Mouse (Mus musculus): ENCODE data around the gene Capzb. TPM values are rescaled to one million over a fixed set of nuclear protein-coding genes. Genes with fewer than 3 reads are reported as not detected.

Capzb gene
- total and polyA plus RNA-seq, 2 experiments from 2014 or later, result 98.3 to 325 TPM

DNA sequence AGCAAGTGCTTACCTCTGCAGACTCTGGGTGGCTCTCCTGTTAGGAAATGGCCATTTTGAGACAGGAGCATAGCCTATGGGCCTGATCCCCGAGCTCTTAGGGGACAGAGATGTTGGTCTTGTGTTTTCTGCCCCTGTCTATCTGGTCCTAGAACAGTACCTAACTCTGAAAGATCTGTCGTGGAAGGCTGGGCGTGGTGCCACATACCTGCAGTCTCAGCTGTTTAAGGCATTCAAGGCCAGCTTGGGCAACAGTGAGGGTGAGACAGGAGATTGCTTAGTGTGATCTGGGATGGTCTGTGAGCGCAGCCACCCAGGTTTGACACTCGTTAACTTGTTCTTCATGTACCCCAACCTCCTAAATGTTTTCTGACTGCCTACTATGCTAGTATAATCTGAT, 2.4 kb downstream of the Capzb start:
- TF ChIP-seq CTCF (IDR thresholded peaks at IDR 0.05; ENCODE audit: low read depth), result no peak
- no peak for ATAC-seq
- no peak for DNase-seq
- H3K9me3 ChIP-seq (ENCODE audit: low read length), result no peaks in the 10 kb centered on the region
- H3K9ac ChIP-seq, result no peak overlapping the region
- H3K36me3 ChIP-seq (ENCODE audit: insufficient read depth), result no peaks in the 10 kb centered on the region
- peaks cover 20% of the 10 kb centered on the region for H3K4me1 ChIP-seq (ENCODE audit: insufficient read depth)
- no peaks in the 10 kb centered on the region for H3K27me3 ChIP-seq (ENCODE audit: insufficient read depth, low read length)
- WGBS, result 78% methylated on average over 5 of the region's 5 CpGs
- H3K27ac ChIP-seq (ENCODE audit: low read depth, low read length), result no peak overlapping the region
- no peak overlapping the region for H3K4me3 ChIP-seq (ENCODE audit: low read depth, low read length)
- no peak overlapping the region for H3K4me2 ChIP-seq (ENCODE audit: low read depth)

- H3K9me3 ChIP-seq (ENCODE audit: low read length), result no peaks in the 10 kb centered on the region
- WGBS, result 84% methylated on average over 6 of the region's 6 CpGs
- peaks cover 16% of the 10 kb centered on the region for H3K4me1 ChIP-seq (ENCODE audit: insufficient read depth)
- no peak overlapping the region for H3K4me2 ChIP-seq (ENCODE audit: low read depth)
- H3K4me3 ChIP-seq (ENCODE audit: low read depth, low read length), result no peak overlapping the region
- H3K27ac ChIP-seq (ENCODE audit: low read depth, low read length), result no peak overlapping the region
- no peak overlapping the region for H3K9ac ChIP-seq
- H3K27me3 ChIP-seq (ENCODE audit: insufficient read depth, low read length), result no peaks in the 10 kb centered on the region
- TF ChIP-seq CTCF (IDR thresholded peaks at IDR 0.05; ENCODE audit: low read depth), result no peak
- ATAC-seq (no peak), DNase-seq (no peak)
- no peaks in the 10 kb centered on the region for H3K36me3 ChIP-seq (ENCODE audit: insufficient read depth)
Observed at GRCm38 (mm10) chr4:139196464-139196863, 3.8 kb downstream of the Capzb start.

DNA sequence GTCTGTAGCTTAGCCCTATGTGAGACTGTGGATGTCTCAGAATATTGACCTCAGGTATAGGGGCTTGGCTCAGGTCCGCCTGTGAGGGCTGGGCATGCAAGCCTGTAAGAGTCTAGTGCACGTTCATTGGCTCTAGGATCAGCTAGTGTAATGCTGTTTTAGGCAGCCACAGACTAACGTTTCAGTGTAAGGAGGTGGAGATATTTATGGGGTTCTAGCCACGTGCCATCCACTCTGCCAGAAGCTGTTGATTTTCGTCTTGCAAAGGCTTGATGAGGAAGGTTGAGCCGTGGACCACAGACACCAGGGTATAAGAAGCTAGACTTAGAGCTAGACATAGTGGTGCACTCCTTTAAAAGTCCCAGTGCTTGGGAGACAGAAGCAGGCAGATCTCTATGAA, 4.2 kb downstream of the Capzb start:
- peaks cover 13% of the 10 kb centered on the region for H3K4me1 ChIP-seq (ENCODE audit: insufficient read depth)
- ATAC-seq, result no peak
- H3K4me3 ChIP-seq (ENCODE audit: low read depth, low read length), result no peak overlapping the region
- DNase-seq, result no peak
- H3K27me3 ChIP-seq (ENCODE audit: insufficient read depth, low read length), result no peaks in the 10 kb centered on the region
- H3K9me3 ChIP-seq (ENCODE audit: low read length), result no peaks in the 10 kb centered on the region
- H3K9ac ChIP-seq, result no peak overlapping the region
- WGBS, result 82% methylated on average over 6 of the region's 6 CpGs
- H3K36me3 ChIP-seq (ENCODE audit: insufficient read depth), result no peaks in the 10 kb centered on the region
- no peak for TF ChIP-seq CTCF (IDR thresholded peaks at IDR 0.05; ENCODE audit: low read depth)
- H3K27ac ChIP-seq (ENCODE audit: low read depth, low read length), result no peak overlapping the region
- H3K4me2 ChIP-seq (ENCODE audit: low read depth), result no peak overlapping the region

DNA sequence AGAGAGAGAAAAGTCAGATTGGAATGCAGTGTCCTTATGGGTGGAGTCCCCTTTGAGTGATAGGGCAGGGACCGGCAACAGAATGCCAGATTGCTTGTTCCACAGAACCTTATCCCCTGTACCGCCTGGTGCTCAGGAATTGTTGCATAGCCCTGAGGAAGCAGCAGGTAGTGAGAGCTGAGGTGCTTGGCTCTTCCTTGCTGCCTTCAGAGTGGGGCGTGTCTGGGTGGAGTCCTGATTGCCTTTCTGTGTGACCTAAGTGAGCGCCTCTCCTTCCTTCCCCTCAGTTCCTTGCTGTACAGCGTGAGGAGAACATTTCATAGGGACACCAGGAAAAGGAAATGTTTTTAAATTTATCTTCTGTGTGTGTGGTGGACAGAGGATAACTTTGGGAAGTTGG, 4.8 kb downstream of the Capzb start:
- 83% methylated on average over 5 of the region's 5 CpGs for WGBS
- Histone ChIP-seq H3K9me3 (ENCODE audit: low read length) (no peaks in the 10 kb centered on the region), H3K27ac (ENCODE audit: low read depth, low read length) (no peak overlapping the region), H3K4me2 (ENCODE audit: low read depth) (no peak overlapping the region), H3K4me1 (ENCODE audit: insufficient read depth) (peaks cover 13% of the 10 kb centered on the region), H3K27me3 (ENCODE audit: insufficient read depth, low read length) (no peaks in the 10 kb centered on the region), H3K9ac (no peak overlapping the region), H3K36me3 (ENCODE audit: insufficient read depth) (no peaks in the 10 kb centered on the region), H3K4me3 (ENCODE audit: low read depth, low read length) (no peak overlapping the region)
- DNase-seq (no peak), ATAC-seq (no peak)
- no peak for TF ChIP-seq CTCF (IDR thresholded peaks at IDR 0.05; ENCODE audit: low read depth)

GRCm38 (mm10) chr4:139198004-139198689, 5.4 kb downstream of the Capzb start:
- Histone ChIP-seq H3K9me3 (ENCODE audit: low read length) (no peaks in the 10 kb centered on the region), H3K27ac (ENCODE audit: low read depth, low read length) (no peak overlapping the region), H3K4me2 (ENCODE audit: low read depth) (no peak overlapping the region), H3K36me3 (ENCODE audit: insufficient read depth) (no peaks in the 10 kb centered on the region; the same call in 1 of the 2 replicates), H3K4me3 (ENCODE audit: low read depth, low read length) (no peak overlapping the region), H3K4me1 (ENCODE audit: insufficient read depth) (peaks cover 13% of the 10 kb centered on the region), H3K27me3 (ENCODE audit: insufficient read depth, low read length) (no peaks in the 10 kb centered on the region), H3K9ac (no peak overlapping the region)
- 83% methylated on average over 9 of the region's 9 CpGs for whole genome bisulfite sequencing
- DNase-seq, result no peak
- no peak for ATAC-seq
- no peak for TF ChIP-seq CTCF (IDR thresholded peaks at IDR 0.05; ENCODE audit: low read depth)

DNA sequence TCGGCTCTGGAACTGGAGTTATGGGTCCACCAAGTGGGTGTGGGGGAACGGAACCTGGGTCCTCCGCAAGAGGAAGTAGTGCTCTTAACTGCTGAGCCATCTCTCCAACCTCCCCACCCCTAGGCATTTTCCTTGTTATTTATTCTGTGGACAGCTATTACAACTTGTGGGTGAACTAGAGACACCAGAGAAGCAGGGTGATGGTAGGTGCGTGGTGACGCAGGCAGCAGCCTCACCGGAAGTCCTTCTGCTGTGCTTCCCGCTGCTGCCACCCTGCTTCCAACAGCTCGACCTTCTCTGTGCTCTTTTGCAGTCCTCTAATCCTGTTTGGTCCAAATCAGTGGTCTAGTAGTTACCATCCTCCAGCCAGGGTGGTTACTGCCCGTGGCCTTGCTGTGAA, 6.4 kb downstream of the Capzb start:
- H3K4me1 ChIP-seq (ENCODE audit: insufficient read depth), result peaks cover 7% of the 10 kb centered on the region
- H3K9me3 ChIP-seq (ENCODE audit: low read length), result no peaks in the 10 kb centered on the region
- H3K27ac ChIP-seq (ENCODE audit: low read depth, low read length), result no peak overlapping the region
- H3K27me3 ChIP-seq (ENCODE audit: insufficient read depth, low read length), result no peaks in the 10 kb centered on the region
- H3K9ac ChIP-seq, result no peak overlapping the region
- ATAC-seq (no peak), DNase-seq (no peak)
- H3K4me3 ChIP-seq (ENCODE audit: low read depth, low read length), result no peak overlapping the region
- TF ChIP-seq CTCF (IDR thresholded peaks at IDR 0.05; ENCODE audit: low read depth), result no peak
- no peaks in the 10 kb centered on the region; the same call in 1 of the 2 replicates for H3K36me3 ChIP-seq (ENCODE audit: insufficient read depth)
- 92% methylated on average over 9 of the region's 9 CpGs for WGBS
- no peak overlapping the region for H3K4me2 ChIP-seq (ENCODE audit: low read depth)

DNA sequence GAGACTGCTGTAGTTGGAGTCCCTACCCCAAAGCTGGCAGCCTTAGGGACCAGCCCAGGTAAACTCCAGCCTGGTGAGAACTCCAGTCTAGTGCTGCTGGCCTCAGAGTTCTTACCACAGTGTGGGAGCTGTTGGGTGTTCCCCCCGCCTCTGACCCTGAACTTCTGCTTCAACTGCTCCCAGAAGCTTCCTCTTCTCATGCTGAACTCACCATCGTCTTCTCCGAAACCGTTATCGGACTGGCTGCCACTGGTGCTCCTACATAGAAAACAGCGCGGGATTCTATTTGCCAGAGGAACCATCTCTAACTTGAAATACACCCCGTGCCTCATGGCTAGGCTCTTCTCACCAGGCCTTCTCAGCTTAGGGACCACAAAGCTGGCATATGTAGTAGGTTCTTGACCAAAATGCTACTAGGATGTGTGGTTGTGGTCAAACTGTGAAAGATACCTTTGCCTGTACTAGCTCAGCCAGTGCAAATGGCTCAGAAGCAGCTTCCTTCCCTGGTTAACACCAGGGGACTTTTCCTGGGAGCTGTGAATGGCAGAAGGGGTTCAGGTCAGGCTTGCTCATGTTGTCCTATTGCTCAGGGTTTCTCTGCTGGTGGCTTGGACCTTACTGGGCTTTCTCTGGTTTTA, 7.1 kb downstream of the Capzb start:
- H3K36me3 ChIP-seq (ENCODE audit: insufficient read depth), result no peaks in the 10 kb centered on the region; the same call in 1 of the 2 replicates
- H3K9ac ChIP-seq, result no peak overlapping the region
- DNase-seq, result no peak
- no peak for TF ChIP-seq CTCF (IDR thresholded peaks at IDR 0.05; ENCODE audit: low read depth)
- H3K9me3 ChIP-seq (ENCODE audit: low read length), result no peaks in the 10 kb centered on the region
- no peak for ATAC-seq
- no peak overlapping the region for H3K4me3 ChIP-seq (ENCODE audit: low read depth, low read length)
- H3K27ac ChIP-seq (ENCODE audit: low read depth, low read length), result no peak overlapping the region
- 0 out of 2 replicates have a peak, but pooled peaks cover under 1% of the 10 kb centered on the region for H3K4me1 ChIP-seq (ENCODE audit: insufficient read depth)
- H3K4me2 ChIP-seq (ENCODE audit: low read depth), result no peak overlapping the region
- 93% methylated on average over 8 of the region's 8 CpGs for WGBS
- H3K27me3 ChIP-seq (ENCODE audit: insufficient read depth, low read length), result no peaks in the 10 kb centered on the region
